In genomic region chr1:191821326-191822091, GRCm38 (mm10) we compare ENCODE assay signal across 8 mouse cellular contexts. TPM values are rescaled to one million over a fixed set of nuclear protein-coding genes. Genes with fewer than 3 reads are reported as not detected.
DNase-seq lines count a peak whose midpoint lies in the region; ATAC-seq and TF ChIP-seq lines count a peak whose summit lies in the region.

Gene Nek2 (plus strand): TSS chr1:191821444.

- peaks cover 43% of the 10 kb centered on the region for H3K36me3 ChIP-seq in megakaryocyte, embryonic 14.5 days (replicated peaks; ENCODE audit: low read length)

- peak within 1 kb of the TSS; percentile 87 for H3K4me3 ChIP-seq in gastrocnemius, adult 2 months
- H3K4me3 ChIP-seq in megakaryocyte, embryonic 14.5 days (replicated peaks), result peak within 1 kb of the TSS; percentile 98

- H3K27me3 ChIP-seq in megakaryocyte, embryonic 14.5 days (replicated peaks), result no peaks in the 10 kb centered on the region

- no peak for TF ChIP-seq CTCF in gastrocnemius, adult 2 months (IDR thresholded peaks at IDR 0.05)

- ATAC-seq in common myeloid progenitor, adult 5-6 weeks (replicated peaks; ENCODE audit: low read depth, poor library complexity, severe bottlenecking), result peak; percentile 91

- intact Hi-C loops in gastrocnemius, adult 2 months (cut with DNase I), result loop anchor here (5.0 kb wide), 1 partner anchor 509 kb away; no protein-coding TSS in a partner anchor

- peak; percentile 100 for DNase-seq in ZHBTc4 (ENCODE audit: low read depth, low spot score)
- peak; percentile 97 for DNase-seq in gastrocnemius, adult 2 months
- peak; percentile 99 for DNase-seq in hindlimb bud, embryonic 11.5 days (ENCODE audit: extremely low spot score, low read depth, low spot score)
- DNase-seq in left cerebral cortex, adult 8-10 months (ENCODE audit: low spot score in 2 of 2), result peak; percentile 97 to 98
- DNase-seq in right cerebral cortex, postnatal 10 days (ENCODE audit: low spot score in 2 of 2), result peak; percentile 99 to 100
- DNase-seq in urinary bladder, postnatal 25 days (ENCODE audit: low spot score), result peak; percentile 92

- H3K4me1 ChIP-seq in megakaryocyte, embryonic 14.5 days, result peaks cover 46% of the 10 kb centered on the region

- peak within 1 kb of the TSS; percentile 77 for H3K27ac ChIP-seq in gastrocnemius, adult 2 months

- H3K9me3 ChIP-seq in megakaryocyte, embryonic 14.5 days, result no peaks in the 10 kb centered on the region

RNA-seq across cellular contexts. Expression of gene Nek2, which starts in this region (rescaled TPM):
- total RNA-seq in common myeloid progenitor, adult 5-6 weeks (2017), result 37.5 TPM in 2 replicates
- under 1 TPM; 0.26 to 0.33 TPM for total RNA-seq in gastrocnemius, adult 2 months (2021)
- total RNA-seq in left cerebral cortex, adult 8-10 months (2022), result 1 to 10 TPM; 1.1 to 2.2 (median 1.4) TPM
- polyA plus RNA-seq in megakaryocyte, embryonic 14.5 days (2012; ENCODE audit: insufficient read depth, low replicate concordance), result 1.6 and 1.7 TPM in 2 replicates

Comparison
In these comparisons a context has a peak if more than half of its experiments do, and no peak if none do; other contexts are left out.
1. Peak in every context shown above with its lines: DNase-seq, ATAC-seq, H3K4me3 ChIP-seq and H3K27ac ChIP-seq.
2. RNA of gene Nek2 (total RNA-seq): 37.5 TPM in common myeloid progenitor, adult 5-6 weeks; 1.1 to 2.2 TPM in left cerebral cortex, adult 8-10 months and 0.26 to 0.33 TPM in gastrocnemius, adult 2 months; every median in the first group is over 10 times any median in the second.
3. Peak in DNase-seq, H3K4me3 ChIP-seq and H3K27ac ChIP-seq in gastrocnemius, adult 2 months; RNA of the gene not detected or under 1 TPM.